Mouse (Mus musculus): Measurements from ENCODE around the gene Slc19a3.
"Not testable (repeated sequence)": the region's sequence is repeated elsewhere in the genome, so short reads cannot be mapped to it uniquely, and the experiment has no call there.

Slc19a3 gene

DNA sequence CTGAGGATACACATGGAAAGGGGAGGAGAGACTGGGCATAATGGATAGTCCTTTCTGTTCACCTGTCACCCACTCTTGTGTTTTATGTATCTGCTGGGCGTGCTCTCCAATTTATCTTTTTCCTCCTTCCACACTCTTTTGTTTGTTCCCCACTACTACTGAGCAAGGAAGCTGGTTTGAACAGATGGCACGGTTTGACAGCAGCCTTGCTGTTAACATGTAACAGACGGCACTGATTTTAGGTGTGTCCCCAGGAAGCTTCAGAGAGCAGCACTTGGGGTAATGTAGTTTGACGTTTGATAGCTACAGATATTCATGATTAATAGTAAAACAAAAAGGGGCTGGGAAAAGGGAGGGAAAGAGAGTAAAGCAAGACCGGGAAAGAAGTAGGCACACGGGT is 30.8 kb downstream of the Slc19a3 start:
- no peak for DNase-seq (ENCODE audit: low spot score in 2 of 2)

DNA sequence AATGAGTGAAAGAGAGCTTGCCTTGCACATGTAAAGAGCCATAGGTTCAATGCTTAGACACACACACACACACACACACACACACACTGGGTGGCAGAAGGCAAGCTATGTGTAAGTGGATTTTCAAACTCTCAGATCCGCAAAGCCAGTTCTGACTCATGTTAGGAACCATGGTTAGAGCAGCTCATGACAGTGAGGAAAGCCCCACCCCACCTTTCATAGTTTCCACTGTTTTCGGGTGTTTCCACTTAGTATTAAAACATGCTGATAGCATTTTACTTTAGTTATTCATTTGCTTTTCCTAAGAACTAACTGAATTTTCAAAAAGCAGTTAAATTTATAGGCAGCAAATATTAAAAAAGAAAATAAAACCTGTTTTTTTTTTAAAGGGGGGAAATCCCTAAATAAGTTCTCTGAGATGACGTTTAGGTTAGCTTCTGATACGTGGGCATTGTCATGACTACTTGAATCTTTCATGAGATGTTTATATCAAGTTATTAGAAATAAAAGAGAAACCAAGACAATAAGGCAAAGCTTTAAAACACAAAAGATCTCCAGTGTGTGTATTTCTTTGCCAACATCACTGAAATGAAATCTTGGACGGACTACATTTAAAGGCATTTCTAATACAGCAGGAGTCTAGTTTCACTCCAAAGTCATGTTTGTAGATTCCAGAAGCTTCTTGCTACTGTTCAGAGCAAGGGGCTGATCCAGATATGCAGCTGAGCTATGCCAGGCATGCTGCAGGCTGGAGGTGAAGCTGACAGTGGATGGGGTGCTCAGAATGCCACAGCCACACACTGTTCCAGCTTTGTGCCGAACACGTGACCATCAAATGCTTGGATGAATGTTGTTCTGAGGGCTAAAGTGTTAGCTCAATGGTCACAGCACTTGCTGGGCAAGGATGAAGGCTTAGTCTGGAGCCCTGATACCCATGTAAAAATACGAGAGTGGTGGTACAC is 31.7 kb downstream of the Slc19a3 start:
- no peak for DNase-seq (ENCODE audit: low spot score in 2 of 2)

DNA sequence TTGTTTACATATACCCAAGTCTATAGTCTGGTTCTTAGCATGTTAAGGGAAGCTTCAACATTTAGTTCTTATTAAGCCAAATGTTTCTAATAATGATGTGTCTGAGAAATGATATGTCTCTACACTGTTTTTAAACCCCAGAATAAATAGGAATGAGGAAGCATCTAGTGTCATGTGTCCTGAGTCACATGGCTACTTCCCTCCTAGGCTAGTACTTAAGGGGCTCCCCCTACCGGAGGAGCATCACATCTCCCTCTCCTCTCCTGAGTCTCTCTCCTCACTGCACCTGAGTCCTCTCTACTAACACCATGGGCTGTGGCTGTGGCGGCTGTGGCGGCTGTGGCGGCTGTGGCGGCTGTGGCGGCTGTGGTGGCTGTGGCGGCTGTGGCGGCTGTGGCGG is 37.9 kb downstream of the Slc19a3 start, which contains the start of gene Gm47959:
Gm47959 (plus strand) TSS at position 243 of the 400 bp plus-strand sequence.
- not testable (repeated sequence) for DNase-seq (ENCODE audit: low spot score in 2 of 2)

DNA sequence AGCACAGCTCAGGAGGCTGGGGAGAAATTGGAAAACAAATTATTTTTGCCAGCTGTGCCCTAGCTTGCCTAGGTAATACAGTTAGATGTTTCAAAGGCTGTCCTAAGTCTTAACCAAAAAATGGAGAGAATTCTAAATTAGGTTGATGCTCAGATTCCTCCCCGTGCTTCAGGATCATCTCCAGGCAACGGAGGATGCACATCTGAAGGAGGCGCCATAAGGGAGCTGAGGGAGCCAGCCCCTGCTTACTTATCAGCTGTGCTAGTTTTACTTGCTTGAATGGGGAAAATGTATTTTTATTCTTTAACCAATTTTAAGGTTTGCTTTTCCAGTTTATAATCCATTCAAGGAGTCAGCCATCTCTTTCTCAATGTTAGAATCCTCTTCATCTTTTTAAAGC is 44.3 kb downstream of the Slc19a3 start:
- no peak for DNase-seq (ENCODE audit: low spot score in 2 of 2)

DNA sequence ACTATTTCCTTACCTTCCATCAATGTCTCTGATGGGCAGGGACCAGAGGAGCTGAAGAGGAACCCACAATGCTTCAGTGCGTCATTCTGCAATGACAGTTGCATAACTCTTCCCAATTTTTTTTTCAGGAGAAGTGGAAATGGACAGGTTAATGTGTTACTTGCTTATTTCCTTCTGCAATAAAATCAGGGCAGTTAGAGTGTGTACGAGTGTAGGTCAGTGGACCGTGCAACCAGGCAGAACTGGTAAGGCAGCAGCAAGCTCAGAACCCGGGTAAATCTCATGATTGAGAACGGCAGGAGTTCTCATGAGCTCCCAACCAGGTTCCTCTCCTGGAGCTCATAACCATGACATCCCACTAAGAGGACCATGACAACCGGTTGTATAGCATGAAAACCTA is 46.2 kb downstream of the Slc19a3 start:
- DNase-seq (ENCODE audit: low spot score in 2 of 2), result no peak

DNA sequence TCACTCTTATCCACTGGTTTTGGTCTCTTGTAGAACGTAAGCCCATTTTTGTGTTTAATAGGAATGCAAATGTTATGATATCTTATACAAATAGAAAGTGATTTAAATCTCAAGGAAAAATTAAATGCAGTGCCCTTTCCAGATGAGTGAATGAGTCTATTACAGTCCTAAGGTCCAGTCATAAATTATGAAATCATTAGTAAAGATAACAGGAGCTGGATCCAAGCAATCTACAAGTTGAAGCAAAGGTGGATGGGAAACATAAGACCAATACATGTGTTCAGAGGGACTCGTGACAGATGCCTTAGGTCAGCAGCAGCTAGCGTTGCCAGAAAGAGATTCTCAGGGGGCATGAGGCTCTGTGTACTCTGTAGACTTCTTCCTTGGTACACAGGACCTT is 46.7 kb downstream of the Slc19a3 start:
- DNase-seq (ENCODE audit: low spot score in 2 of 2), result no peak

DNA sequence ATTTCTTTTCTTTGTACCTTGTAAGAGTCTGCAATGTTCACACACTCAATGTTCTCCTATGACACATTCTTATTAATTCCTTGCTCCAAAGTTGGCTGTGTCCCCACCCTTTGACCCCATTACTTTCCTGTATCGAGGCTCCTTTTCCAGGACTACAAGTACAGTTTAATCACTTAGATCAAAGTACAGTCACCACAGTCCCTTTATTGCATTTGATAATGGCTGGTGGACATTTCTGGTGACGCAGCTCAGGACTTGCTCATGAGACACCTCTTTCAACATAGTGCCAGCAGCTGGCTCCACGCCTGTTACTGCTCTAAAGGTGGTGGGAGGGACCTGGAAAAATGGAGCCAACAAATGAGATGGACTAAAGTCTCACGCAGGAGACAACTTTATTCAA is 47.2 kb downstream of the Slc19a3 start:
- DNase-seq (ENCODE audit: low spot score in 2 of 2), result no peak

DNA sequence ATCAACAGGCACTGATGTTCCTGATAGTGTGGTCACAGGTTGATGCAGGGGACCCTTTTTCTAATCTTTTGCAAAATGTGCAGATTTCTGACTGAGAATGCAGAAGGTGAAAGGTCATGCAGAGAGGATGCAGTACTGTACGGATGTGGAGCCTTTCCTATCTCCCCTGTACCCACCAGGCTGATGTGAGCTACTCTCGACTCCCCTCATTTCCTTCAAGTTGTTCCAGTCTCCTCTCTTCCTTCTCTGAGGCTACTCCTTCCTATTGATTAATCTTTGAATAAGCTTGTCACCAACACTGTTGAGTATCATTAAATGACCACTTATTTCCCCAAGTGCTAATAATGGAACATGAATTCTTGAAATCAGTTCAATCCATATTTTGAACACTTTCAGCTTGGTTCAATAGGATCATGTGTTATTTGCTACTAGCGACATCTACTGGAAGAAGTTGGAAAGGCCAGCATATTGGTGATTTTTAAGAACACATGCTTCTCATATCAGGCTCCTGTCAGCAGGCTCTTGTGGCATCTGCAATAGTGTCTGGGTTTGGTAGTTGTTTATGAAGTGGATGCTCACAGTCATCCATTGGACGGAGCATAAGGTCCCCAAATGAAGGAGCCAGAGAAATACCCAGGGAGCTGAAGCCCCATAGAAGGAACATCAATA is 50.6 kb downstream of the Slc19a3 start:
- DNase-seq (ENCODE audit: low spot score in 2 of 2), result no peak

DNA sequence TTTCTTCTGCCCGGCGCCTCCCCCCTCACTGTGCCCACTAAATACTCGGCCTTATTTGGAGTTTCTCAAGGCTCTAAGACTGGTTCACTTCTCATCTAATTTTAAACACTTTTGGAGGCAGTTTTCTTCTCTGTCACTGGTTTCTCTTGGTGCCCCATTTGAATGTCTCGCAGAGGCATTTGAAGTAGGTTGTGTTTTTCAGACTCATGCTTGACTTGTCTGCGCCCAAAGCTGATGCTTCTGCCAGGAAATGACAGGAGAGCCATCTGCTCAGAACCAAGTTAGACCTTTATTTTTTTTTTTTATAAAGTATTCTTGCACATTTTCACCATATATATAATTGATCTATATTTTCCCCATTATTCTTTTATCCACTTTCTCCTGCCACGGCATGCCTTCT is 51.5 kb downstream of the Slc19a3 start:
- DNase-seq (ENCODE audit: low spot score in 2 of 2), result no peak

DNA sequence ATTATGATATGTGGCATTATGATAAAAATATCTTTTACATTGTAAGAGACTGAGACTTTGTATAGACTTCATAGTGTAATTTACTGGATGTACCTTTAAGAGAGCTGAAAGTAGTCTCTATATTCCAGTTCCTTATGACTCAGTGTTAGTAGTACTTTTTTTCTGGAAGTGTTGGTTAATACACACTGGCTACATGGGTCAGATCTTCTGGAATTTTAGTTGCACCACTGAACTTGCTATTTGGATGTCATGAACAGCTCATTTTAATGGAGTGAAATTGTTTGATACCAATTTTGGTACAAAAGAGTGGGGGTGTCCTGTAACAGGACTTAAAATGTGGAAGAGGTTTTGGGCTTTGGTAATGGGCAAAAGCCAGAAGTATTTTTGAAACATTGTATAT is 60.4 kb downstream of the Slc19a3 start:
- no peak for DNase-seq (ENCODE audit: low spot score in 2 of 2)

DNA sequence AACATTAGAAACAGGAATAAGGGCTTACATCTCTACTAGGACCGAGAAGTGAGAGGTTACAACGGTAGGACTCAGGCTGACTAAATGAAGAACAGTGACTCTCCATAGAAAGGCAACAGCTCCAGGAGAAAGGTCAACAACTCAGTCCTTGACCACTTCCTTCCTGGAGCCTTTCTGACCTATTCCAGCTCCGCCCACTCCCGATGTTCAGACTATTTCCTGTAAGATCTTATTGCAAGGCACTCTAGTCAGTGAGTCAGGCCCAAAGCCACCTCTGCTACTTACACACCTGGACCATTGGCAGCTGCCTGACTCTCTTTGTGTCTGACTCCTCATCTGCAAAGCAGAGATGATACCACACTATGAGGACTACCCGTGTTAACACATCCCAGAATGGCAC is 62.5 kb downstream of the Slc19a3 start:
- DNase-seq (ENCODE audit: low spot score in 2 of 2), result no peak

DNA sequence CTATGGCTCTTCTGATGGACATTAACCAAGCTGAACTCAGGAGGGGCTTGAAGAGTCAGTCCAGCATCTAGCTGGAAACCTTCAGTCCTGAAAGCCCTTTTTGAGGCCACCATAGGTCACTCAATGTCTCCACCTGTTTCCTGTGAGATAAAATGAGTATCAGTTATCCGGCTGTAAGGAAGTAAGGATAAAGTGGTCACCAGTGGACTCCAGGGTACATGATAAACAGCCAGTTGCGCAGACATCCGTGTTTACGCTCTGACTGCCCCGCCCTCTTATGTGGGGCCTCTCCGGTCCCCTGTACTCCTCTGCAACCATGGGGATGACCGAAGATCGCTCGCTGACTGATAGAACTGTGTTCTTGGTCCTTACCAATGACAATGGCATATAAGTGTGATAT is 63.9 kb downstream of the Slc19a3 start:
- DNase-seq (ENCODE audit: low spot score in 2 of 2), result no peak

DNA sequence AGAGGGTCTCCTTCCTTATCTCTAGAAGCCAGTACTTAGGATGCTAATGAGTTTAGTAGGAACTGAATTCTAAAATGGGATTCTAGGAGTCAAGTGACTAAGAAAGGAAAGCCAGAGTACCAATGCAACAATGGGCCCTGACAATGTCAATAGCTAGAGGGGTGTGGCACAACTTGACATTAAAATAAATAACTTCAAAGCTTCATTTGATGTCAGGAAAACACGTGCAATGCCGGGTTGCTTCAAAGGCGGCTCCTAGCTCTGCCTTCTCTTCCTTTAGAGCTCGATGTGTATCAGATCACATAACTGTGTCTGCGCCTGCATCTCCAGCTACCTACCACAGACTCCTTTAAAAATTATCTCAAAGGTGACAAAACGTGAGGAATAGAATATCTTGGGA is 64.3 kb downstream of the Slc19a3 start:
- no peak for DNase-seq (ENCODE audit: low spot score in 2 of 2)

DNA sequence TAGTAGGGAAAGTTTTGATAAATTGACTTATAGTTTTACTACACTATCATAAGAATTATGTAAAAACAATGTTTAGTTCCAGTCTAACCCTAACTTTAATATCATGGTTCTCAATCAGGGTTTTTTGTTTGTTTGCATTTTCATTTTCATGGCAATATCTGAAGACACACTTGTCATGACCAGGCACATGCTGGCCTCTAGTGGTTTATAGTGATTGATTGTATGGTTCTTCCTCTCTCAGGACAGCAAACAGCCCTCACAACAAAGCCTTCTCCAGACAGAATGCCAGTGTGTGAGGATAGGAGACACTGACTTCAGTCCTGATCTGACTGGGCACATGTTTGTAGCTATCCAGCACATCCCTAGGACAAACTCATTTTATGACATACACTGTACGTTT is 65.0 kb downstream of the Slc19a3 start:
- DNase-seq (ENCODE audit: low spot score in 2 of 2), result no peak

DNA sequence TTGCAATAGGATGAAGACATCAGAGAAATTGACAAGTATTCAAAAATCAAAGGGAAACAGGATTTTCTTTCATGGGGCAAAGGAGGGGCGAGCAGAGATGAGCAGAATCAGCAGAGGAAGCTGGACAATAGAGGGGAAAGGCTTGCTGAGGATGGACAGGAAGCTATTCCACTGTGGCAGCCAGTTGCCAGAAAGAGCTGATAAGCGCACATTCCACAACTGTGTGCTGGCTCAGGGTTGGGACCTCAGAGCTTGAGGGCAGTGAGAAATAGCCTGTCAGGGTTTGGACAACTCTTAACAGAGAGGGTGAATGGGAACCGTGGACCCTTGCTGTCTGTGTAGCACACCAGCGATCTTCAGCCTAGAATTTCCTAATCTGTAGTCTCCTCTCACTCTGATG is 66.2 kb downstream of the Slc19a3 start:
- no peak for DNase-seq (ENCODE audit: low spot score in 2 of 2)

DNA sequence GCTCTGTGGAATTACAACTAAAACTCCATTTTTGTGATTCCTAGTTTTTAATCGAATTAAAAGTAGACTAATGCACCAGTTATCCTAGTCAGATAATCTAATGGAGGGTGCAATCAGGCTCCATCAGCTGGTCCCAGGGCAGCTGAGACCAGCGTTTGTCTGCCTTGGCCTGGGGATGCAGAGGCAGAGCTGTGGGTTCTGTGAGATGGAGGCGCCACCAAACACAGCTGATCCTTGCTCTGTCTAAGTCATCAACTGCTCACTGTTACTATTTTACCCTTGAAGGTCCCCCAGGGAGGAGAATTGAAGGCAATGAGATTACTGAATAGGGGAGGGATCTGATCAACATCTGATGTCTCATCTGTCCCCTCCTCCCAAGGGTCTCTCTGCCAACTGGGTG is 71.8 kb downstream of the Slc19a3 start:
- no peak for DNase-seq (ENCODE audit: low spot score in 2 of 2)

Measured in spleen, postnatal 14 days (tissue).